Mouse (Mus musculus) left cerebral cortex, postnatal 4 days (tissue): ENCODE data around the gene Zhx3. TPM values are rescaled to one million over a fixed set of nuclear protein-coding genes. Genes with fewer than 3 reads are reported as not detected.

Source experiments
- DNase-seq: peaks from one replicate; pipeline ENCODE4 v3.0.0-alpha.2; 2022
- intact Hi-C: fragments of 180-260 bp; cut with DNase I; formaldehyde crosslinking; loops from one replicate; pipeline ENCODE4 v1.15.1; 2025
- total RNA-seq, 2 experiments: library from RNA; stranded (reverse); gene quantifications; 2 replicates each; pipeline ENCODE4 v1.2.3; 2021

Gene Zhx3
- total RNA-seq = 10 to 100 TPM; 68.2 to 68.4 TPM

DNA sequence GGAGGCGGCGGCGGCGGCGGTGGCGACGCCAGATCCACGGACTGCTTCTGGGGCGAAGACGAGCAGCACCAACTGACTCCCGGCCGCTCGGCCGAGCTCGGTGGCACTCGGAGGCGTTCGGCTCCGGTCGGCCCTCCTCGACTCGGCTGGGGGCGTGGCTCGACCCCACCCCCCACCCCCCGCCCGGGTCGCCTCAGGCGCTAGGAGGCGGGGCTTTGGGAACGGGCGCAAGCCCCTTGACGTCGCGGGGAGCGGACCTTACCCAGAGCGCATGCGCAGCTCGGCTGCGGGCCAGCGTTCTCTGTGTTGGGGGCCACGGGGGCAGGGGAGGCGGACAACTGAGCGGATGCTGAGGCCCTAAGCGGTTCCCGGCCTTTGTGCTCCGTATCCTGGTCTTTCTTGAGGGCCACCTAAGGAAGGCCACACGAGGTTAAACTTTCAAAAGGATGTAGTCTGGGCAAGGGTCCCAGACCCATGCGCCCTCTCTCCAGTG lies at the start of gene Zhx3:
TSS of gene Zhx3 (minus strand) at position 109 of the 493 bp plus-strand sequence.
- intact Hi-C loops = loop anchor here (10.0 kb wide), 1 partner anchor 108 kb away; no protein-coding TSS in a partner anchor
- DNase-seq = peak; percentile 96

DNA sequence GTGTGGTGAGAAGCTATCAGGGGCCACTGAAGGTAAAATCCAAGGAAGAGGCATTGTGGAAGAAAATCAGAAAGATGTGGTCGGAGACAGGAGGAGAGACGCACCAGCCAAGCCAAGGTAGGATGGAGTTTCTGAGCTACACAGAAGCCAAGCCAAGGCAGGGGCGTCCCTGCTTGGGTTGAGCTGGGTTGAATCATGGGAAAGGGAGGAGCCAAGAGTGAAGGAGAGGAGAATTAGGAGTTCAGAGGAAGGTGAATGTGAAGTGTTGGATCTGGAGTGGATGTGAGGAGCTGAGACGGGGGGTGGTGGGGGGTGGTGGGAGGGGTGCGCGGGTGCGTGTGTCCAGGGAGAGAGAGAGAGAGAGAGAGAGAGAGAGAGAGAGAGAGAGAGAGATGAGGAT lies 48.5 kb upstream of the Zhx3 start:
- intact Hi-C loops = no loop called here
- no peak for DNase-seq

DNA sequence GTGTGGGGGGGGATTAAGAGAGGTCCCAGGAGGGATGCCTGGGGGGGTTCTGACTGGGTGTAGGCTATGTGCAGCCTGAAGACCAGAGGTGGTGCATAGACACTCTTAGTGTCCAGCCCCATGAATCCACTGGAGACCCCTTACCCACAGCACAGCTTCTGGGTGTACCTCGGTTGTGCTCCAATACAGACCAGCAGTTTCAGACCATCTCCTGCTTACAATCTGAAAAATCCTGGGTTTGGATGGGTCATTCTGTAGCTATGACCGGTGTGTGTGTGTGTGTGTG lies 46.1 kb upstream of the Zhx3 start:
- intact Hi-C loops = no loop called here

DNA sequence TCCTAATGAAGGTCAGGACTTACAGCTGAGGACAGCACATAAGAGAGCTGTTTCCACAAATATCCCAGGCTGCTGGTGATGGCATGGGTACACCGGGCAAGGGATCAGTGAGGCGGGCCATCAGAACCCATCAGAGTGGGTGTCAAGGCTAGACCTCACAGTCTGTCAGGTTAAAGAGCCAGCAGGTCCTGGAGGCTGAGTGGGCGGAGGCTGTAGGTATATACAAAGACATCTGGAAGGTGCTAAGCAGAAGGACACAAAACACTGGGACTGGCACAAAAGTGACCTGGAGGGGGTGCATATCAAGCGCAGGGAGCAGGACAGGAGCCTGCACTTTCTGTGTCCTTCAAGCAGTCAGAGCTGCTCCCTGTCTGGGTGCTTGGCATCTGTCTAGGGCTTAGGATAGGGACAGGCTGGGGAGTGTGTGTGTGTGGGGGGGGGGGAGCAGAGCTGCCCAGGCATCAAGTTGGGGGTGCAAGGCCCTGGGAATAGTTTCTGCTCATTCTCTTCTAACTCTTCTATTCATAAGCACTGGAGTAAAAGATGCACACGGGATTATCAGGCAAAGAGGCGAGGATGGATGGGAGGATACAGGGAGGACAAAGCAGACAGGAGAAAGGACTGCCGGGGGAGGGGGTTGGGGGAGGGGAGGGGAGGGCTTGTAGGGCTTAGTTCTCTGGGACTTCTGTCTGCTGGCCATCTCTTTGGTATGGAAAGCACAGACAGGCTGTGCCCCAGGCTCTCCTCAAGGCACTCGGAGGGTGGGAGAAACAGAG lies 45.5 kb upstream of the Zhx3 start:
- intact Hi-C loops = no loop called here
- DNase-seq = no peak

More for the DNA sequence above, 46.1 kb upstream of the Zhx3 start:
- DNase-seq = no peak

DNA sequence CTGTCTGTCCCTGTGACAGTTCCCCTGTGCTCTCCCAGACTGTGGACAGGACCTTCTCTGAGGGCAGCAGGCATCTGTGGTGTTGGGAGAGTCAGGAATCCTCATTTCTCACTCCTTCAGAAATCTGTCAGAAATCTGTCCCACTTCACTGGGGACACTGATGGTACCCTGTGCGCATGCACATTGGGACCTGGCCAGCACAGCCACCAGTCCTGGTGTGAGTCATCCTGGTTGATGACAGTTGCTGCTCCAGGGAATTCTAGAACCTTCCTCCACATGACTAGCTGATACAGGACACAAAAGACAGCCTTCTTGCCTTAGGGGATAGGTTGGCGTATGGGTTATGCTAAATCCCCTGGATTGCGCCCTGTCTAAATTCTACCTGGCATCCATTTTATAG lies 44.5 kb upstream of the Zhx3 start:
- intact Hi-C loops = no loop called here
- DNase-seq = no peak

DNA sequence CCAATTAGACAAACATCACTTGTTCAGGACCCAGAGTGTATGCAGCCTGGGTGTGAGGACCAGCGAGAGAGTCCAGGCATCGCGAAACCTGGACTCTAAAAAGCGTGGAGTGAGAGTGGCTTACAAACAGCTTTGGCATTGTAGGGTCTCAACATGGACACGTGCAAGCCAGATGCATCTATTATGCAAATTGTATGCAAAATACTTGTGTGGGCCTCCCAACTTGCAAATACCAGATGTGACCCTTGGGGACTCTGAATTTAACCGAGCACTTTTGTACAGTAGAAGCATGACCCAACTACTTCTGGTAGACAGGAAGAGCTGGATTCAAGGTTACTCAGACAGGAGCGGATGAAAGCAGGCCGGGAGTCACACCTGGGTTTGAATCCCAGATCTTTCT lies 43.9 kb upstream of the Zhx3 start:
- intact Hi-C loops = no loop called here

DNA sequence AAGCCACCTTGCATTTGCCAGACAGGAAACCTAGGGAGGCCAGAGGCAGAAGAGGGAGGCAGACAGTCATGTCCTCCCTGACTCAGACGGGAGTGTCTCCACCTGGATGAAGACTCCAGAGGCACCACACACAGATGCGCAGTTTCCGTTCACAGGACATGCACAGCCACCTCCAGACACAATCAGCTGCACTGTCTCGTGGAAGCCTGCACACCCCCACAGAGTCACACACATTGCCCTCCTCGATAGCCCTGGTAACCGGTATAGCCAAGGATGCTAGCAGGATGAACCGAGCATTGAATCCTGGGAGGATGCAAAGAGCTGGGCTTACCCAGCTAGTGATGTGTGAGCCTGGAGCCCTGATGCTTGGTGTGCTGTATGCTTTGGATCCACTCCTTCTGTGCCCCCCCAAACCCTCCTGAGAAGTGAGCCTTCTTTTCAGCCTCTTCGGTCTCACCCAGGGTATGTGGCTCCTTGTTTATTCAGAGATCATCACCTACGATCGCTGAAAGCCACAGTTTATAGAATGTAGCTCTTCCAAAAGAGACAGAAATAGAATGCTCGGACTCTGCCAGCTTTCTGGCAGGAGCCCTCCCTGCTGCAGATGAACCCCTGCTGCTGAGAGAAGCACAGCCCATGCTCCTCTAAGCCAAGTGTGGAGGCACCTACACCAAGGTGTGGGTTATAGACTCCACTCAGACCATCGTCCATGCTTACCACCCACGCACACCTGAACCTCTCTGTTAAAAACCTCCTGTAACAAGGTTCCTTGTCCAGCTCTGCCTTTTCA lies 43.2 kb upstream of the Zhx3 start:
- no peak for DNase-seq
- intact Hi-C loops = no loop called here

More for the DNA sequence above, 43.9 kb upstream of the Zhx3 start:
- DNase-seq = no peak

DNA sequence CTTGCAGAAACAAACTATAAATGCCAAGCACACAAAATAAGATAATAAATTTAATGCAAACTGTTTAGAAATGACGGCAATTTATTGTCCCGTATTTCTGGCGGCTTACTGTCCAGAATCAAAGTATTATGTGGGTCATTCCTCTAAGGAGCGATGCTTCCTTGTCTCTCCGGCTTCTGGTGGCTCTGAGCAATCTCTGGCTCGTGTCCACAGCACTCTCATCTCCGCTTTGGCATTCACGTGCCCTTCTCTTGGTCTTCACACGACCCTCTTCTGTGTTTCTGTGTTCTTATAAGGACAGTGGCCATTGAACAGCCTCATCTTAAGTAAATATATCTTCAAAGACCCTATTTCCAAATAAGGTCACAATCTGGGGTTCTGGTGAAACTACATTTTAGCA lies 41.9 kb upstream of the Zhx3 start:
- intact Hi-C loops = no loop called here

DNA sequence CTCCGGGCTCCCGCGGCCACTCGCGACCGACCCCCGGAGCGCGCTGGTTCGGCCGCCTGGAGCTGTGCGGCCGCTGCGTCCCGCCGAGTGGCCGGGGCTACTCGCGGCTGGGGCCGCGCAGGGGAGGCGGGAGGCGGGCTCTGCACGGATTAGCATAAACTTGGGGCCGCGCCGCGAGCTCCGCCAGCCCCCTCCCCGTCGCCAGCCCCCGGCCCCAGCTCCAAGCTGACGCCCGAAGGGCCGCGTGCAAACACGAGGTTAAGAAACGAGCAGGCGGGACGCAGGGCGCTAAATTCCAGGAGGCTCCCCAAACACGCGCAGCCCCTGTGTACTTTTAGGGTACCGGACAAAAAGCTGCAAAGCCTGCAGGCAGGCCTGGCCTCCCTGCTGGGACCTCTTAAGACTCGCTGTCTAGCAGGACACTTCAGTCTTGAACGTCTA lies 39.5 kb upstream of the Zhx3 start, which contains the start of gene Emilin3:
TSS of gene Emilin3 (minus strand) at position 98 of the 441 bp plus-strand sequence.
- no peak for DNase-seq

More for the DNA sequence above, 41.9 kb upstream of the Zhx3 start:
- no peak for DNase-seq

DNA sequence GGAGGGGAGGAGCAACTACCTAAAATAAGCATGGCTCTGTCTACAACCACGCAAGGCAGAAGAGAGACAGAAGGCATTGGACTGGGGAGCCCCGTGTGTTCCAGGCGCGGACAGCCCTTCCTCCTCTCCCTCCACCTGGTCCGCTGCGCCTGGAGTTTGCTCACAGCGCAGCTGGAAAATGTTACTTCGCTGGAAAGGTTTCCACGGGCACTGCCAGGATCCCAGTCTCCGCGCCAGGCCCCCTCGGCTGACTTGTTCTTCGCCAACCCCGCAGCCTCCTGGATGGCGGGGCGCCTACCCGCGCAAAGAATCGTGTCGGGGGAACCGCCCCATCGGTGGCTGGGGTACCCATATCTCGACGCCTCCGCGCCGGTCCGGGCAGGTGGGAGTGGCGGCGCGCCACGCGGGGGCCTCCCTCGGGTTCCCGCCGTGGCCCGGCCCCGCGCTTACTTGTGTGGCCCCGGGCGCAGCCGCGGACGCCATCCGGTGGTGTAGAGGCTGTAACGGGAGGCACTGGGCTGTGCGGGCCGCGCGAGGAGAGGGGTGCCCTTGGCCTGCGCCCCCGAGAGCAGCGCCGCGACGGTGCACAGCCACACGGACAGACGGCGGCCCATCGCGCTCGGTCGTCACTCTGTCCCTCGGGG lies 38.9 kb upstream of the Zhx3 start:
- DNase-seq = no peak
- intact Hi-C loops = no loop called here

More for the DNA sequence above, 39.5 kb upstream of the Zhx3 start, which contains the start of gene Emilin3:
- intact Hi-C loops = no loop called here

DNA sequence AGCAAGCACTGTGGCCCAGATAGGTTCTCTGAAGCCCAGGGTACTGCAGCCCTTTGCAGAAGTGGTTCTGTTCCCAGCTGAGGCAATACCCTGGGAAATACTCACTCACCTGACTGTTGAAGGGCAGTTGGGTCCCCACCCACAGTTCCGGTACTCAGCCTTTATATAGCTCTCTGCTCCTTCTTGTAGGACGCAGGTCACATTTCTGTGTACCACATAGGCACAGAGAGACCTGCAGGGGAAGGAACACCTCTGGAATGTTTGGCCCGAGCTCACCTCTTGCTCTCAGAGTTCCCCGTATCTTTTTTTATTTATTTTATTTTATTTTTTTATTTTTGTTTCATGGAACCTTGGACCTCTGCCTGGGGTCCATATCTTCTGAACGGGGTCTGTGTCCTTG lies 37.8 kb upstream of the Zhx3 start:
- intact Hi-C loops = no loop called here

DNA sequence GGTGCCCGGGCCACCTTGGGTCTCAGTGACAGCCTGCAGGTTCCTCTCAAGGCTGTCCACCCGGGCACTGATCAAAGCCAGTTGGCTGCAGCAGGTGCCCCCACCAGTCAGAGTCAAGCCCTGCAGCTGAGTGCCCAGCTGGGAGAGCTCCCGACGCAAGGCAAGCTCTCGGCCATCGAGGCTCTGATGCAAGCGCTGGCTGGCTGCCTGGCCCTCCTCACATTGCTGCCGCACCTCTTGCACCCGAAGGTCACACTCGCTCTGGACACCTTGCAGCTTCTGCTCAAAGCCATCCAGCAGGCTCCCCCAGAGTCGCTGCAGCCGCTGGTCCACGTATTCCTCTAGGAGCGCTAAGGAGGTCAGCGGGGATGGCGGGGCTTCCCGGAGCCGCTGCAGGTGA lies 35.8 kb upstream of the Zhx3 start:
- DNase-seq = no peak
- intact Hi-C loops = no loop called here

More for the DNA sequence above, 37.8 kb upstream of the Zhx3 start:
- DNase-seq = no peak

DNA sequence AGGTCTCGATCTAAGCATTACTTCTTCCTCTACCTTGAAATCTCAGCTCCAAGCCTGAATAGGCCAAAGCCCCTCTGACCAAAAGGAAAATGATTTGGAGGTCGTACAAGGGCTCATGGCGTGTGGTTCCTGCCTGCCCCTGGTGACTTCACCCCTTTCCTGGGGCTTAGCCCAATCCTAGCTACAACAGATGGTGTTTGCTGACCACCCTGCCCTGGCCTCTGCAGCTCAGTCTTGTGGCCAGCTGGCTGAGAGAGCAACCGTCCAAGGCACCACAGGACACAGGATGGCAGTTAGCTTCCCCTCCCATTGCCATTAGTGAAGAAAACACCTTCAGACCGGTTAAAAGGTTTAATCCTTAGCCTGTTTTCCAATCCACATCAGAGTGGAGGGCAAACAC lies 33.3 kb upstream of the Zhx3 start:
- DNase-seq = peak; percentile 67
- intact Hi-C loops = no loop called here

DNA sequence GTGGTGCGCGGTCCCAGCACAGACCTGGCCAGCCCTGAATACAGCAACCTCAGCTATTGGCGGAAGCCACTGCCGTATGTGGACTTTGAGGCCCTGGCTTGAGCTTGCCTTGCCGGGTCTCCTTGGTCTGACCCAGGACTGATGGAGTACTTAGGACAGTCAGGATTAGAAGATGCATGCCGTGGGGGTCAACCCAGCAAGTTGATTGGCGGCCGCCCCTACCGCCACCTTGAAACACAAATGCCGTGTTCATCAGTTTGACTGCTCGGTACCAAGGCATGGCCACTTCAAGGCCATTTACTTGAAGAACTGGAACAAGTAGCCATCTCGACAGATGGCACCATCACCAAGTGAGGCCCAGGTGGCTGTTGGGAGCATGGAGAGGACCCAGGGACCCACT lies 32.5 kb upstream of the Zhx3 start:
- intact Hi-C loops = no loop called here
- DNase-seq = no peak

DNA sequence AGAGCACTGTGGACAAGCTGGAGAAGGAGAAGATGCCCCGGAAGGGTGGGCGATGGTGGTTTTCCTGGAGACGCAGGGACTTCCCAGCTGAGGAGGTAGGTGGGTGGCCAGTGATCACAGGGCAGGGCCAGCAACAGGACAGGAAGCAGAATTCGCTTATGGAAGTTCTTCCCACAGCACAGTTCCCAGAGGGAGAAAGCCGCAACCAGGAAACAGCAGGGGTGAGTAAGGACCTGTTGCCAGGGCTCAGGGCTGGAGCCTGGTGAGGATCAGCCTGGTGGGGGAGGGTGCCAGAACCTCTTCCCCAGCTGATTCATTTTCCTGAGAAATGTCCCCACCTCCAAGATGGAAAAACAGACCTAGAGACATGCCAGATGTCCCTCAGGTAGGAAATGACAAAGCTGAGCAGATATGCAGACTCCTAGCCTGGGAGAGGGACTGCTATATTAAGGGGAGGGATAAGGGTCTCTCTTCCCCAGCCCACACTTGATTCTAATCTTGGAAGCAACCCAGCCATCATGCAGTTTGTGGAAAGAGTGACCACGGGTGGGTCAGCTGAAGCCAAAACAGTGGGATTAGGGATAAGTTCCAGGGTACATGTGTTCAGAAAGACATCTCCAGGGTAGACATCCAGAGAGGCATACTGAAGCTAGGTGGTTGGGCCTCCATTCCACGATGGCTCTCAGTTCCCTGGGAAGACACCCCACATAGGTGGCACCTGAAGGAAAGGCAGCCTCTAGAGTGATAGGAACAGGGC lies 29.0 kb upstream of the Zhx3 start:
- intact Hi-C loops = no loop called here
- DNase-seq = no peak

DNA sequence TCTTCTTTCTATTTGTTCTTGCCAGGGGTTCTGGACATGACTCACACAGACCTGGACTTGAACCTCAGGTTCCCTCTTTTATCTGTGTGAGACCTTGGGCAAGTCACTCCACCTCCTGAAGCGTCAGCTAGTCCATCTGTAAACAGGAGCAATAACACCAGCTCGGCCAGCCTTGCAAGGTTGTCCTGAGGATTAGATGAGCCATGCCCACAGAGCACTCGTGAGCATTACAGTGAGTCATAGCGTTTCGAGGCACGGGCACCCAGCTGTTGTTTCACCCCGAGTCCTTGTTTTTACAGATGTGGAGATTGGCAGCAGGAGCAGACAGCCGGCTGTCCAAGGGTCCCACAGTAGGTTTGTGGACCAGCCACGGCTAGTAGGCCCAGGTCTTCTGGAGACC lies 18.9 kb upstream of the Zhx3 start:
- intact Hi-C loops = no loop called here
- DNase-seq = no peak

DNA sequence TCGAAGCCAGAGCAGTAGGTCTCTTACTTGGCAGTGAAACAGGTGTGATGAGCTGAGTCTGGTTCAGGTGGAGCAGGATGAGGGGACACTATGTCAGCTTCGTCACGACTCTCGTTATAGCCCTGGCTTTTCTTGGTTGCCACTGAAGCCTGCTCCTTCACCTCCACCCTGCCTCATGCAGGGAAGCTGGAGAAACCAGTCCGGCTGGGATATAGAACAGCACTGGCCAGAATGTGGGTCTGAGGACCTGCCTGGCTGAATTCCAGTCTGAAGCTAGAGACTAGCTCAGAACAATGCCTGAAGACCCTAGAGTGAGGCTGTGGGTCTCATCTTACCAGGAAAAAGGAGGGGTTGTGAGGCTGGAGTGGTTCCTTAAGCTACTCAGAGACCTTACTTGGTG lies 18.2 kb upstream of the Zhx3 start:
- DNase-seq = no peak

DNA sequence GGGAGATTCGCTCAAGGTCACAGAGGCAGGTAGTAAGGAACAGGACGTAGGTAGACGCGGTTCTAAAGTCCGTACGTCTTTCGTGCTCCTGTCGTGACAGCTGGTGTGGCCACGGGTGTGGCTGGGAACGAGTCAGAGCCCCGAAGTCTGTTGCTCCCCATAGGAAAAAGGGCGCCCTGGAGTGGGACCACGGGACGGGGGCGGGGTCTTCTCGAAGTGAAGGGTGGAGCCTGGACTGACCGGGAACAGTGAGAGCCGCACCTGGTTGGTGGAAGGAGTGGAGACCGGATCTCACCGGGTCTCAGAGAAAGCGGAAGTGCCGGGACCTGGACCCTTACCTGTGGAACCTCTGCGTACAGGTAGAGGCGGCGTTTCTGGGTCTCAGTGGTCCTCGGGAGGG lies 15.1 kb upstream of the Zhx3 start:
- intact Hi-C loops = loop anchor here (5.0 to 10.0 kb wide), 3 partner anchors 103 to 291 kb away; no protein-coding TSS in a partner anchor
- no peak for DNase-seq

More for the DNA sequence above, 18.2 kb upstream of the Zhx3 start:
- intact Hi-C loops = no loop called here

DNA sequence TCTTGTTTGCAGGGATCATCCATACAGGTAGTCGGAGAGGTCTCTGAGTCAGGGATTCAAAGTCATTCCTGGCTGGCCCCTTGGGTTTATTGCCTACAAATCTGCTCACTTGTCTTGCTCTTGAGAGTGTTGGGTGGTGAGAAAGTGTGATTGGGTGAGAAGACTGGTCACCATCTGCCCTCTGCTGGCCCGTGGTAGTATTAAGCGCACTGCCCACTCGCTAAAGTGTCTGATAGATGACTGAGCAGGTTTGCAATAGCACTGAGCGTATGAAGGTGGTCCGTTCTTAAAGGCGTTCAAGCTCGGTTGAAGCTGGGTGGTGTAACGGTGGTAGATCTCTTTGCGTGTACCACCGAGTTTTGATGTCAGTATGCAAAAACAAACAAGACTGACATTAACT lies 14.5 kb upstream of the Zhx3 start:
- intact Hi-C loops = loop anchor here (5.0 to 10.0 kb wide), 3 partner anchors 102 to 290 kb away; no protein-coding TSS in a partner anchor
- peak; percentile 85 for DNase-seq

DNA sequence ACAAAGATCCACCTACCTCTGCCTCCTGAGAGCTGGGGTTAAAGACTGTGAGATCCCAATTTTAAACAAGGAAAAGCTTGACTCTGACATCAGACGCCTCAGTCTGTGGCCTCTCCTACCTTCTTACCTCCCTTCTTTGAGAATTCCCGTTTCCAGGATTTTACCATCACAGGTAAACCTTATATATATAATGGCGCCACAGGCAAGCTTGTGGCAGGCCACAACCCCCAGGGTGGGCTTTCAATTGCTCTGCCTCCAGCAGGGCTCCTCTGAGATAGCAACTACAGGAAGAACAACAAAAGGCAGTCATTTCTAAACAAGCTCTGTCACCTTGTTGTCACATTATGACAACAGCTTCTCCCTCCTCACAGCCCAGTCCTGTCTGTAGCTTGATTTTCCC lies 13.4 kb upstream of the Zhx3 start:
- intact Hi-C loops = loop anchor here (5.0 to 10.0 kb wide), 3 partner anchors 101 to 289 kb away; no protein-coding TSS in a partner anchor
- no peak for DNase-seq
